Mouse (Mus musculus) small intestine, adult 2 months (tissue): ENCODE measurements around the gene Zyg11b. TPM values are rescaled to one million over a fixed set of nuclear protein-coding genes. Genes with fewer than 3 reads are reported as not detected.

Experiments
- H3K27ac ChIP-seq: fragments of 200-500 bp; 2 replicates; pipeline ENCODE4 v1.5.1; 2012; ENCODE audit warnings: low read depth, low read length, control low read depth, inconsistent platforms; ENCODE audit not compliant: insufficient read depth
- H3K27me3 ChIP-seq: fragments of 200-500 bp; 2 replicates; pipeline ENCODE4 v1.6.1; 2012; ENCODE audit warnings: mild to moderate bottlenecking, moderate library complexity, low read length, inconsistent platforms; ENCODE audit not compliant: control insufficient read depth, insufficient read depth
- H3K36me3 ChIP-seq: fragments of 200-500 bp; 2 replicates; pipeline ENCODE4 v1.6.1; 2012; ENCODE audit warnings: mild to moderate bottlenecking, low read length, control low read depth, inconsistent platforms; ENCODE audit not compliant: control insufficient read depth, insufficient read depth
- H3K4me1 ChIP-seq: fragments of 200-500 bp; 2 replicates; pipeline ENCODE4 v1.6.1; 2012; ENCODE audit warnings: low read length, inconsistent platforms, mixed read lengths; ENCODE audit not compliant: control insufficient read depth, insufficient read depth, insufficient read length
- H3K4me3 ChIP-seq: fragments of 200-500 bp; 2 replicates; pipeline ENCODE4 v1.5.1; 2012; ENCODE audit warnings: low read depth, mild to moderate bottlenecking, control low read depth, inconsistent platforms, low read length, moderate library complexity
- CTCF ChIP-seq: fragments of 200-500 bp; IDR thresholded peaks from 2 replicates; pipeline ENCODE4 v1.5.1; 2012; ENCODE audit warnings: low read depth, mild to moderate bottlenecking, control low read depth, inconsistent platforms, low read length, moderate library complexity, mixed read lengths; ENCODE audit not compliant: insufficient replicate concordance, insufficient read length; ENCODE audit errors: extremely low read depth
- POLR2A ChIP-seq: fragments of 200-500 bp; IDR thresholded peaks from 2 replicates; pipeline ENCODE4 v1.6.1; 2012; ENCODE audit warnings: low read depth, mild to moderate bottlenecking, control low read depth, inconsistent platforms, low read length, moderate library complexity
- WGBS: fragments of 180-500 bp; shearing (Covaris S2); methylation state at CpG from one replicate; pipeline ENCODE4 v1.1.7; 2018; 5-methylcytosine and 5-hydroxymethylcytosine counted together
- polyA plus RNA-seq: library from polyadenylated mRNA; depleted of rRNA; stranded (reverse); fragments of >200 nt; gene quantifications from 2 replicates; pipeline ENCODE4 v1.2.3, GENCODE M21; 2012; rRNA removed

Zyg11b gene
- polyA plus RNA-seq, 1 experiment, result 4.1 TPM

DNA sequence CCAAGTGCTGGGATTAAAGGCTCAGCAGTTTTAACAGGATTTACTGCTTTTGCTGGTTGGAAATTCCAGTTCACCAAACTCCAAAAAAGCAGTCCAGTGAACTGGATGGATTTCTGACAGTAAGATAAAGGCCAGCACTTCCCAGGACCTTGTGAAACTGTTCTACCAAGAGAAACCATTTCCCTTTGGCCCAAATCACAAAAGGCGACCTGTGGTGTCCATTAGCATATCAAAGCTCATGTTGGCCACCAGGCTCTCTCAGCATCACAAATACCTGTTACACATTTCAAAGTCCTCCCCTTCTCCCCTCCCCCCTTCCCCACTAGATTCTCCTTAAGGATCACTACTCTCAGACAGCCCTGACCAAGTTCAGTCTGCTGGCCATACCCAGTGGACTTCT, 118.6 kb downstream of the Zyg11b start:
- TF ChIP-seq CTCF, result no peak
- no peak for TF ChIP-seq POLR2A
- 82% methylated on average over 1 of the region's 1 CpGs for WGBS
- H3K4me3 ChIP-seq, result no peak overlapping the region
- no peak overlapping the region for H3K27ac ChIP-seq
- no peaks in the 10 kb centered on the region for H3K4me1 ChIP-seq
- H3K27me3 ChIP-seq, result no peaks in the 10 kb centered on the region
- no peaks in the 10 kb centered on the region; the same call in none of the 2 replicates for H3K36me3 ChIP-seq

Other genes with a start within 250 kb of the Zyg11b start
- gene Podn, start 204.7 kb downstream of the Zyg11b start, polyA plus RNA-seq, result 26.7 and 150 TPM in 2 replicates
- 76.3 and 209 TPM in 2 replicates for gene Scp2, start 156.1 kb downstream of the Zyg11b start, polyA plus RNA-seq
- gene Echdc2, start 135.7 kb downstream of the Zyg11b start, polyA plus RNA-seq, result 31.2 and 33.5 TPM in 2 replicates
- gene Zyg11a, start 83.0 kb downstream of the Zyg11b start, polyA plus RNA-seq, result 1.1 and 1.7 TPM in 2 replicates
- gene Coa7, start 27.0 kb upstream of the Zyg11b start, polyA plus RNA-seq, result 7.3 and 11.1 TPM in 2 replicates
- gene Shisal2a, start 82.3 kb upstream of the Zyg11b start, polyA plus RNA-seq, result 0.20 TPM in 1 of 2 replicates, not detected in the other
- gene Gpx7, start 105.9 kb upstream of the Zyg11b start, polyA plus RNA-seq, result 2.4 and 3.4 TPM in 2 replicates
- 4.0 and 21.1 TPM in 2 replicates for gene Tut4, start 158.3 kb upstream of the Zyg11b start, polyA plus RNA-seq